Mouse (Mus musculus): ENCODE data around the gene Akap7.

The Akap7 gene

DNA sequence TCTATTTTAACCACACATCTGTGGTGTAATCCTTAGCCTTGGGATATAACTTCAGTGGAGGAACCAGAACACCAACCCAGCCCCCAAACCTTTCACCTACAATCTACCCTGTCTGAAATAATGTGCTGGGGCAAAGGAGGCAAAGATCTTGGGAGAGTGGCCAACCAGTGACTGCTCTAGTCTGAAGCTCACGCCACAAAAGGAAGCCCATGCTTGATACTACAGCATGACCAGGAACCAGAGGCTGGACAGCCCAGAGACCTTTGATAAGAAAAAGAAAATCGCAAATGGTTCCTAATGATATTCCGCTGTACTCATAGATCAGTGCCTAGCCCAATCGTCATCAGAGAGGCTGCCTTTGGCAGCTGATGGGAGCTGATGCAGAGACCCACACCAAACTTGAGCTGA is 9.4 kb downstream of the Akap7 start:
- DNase-seq (ENCODE audit: extremely low read depth, low read depth, low spot score): peak; percentile 51

- DNase-seq (ENCODE audit: extremely low read depth, low read depth, low spot score): no peak
Observed at GRCm38 (mm10) chr10:25297666-25298263, 9.9 kb downstream of the Akap7 start.

DNA sequence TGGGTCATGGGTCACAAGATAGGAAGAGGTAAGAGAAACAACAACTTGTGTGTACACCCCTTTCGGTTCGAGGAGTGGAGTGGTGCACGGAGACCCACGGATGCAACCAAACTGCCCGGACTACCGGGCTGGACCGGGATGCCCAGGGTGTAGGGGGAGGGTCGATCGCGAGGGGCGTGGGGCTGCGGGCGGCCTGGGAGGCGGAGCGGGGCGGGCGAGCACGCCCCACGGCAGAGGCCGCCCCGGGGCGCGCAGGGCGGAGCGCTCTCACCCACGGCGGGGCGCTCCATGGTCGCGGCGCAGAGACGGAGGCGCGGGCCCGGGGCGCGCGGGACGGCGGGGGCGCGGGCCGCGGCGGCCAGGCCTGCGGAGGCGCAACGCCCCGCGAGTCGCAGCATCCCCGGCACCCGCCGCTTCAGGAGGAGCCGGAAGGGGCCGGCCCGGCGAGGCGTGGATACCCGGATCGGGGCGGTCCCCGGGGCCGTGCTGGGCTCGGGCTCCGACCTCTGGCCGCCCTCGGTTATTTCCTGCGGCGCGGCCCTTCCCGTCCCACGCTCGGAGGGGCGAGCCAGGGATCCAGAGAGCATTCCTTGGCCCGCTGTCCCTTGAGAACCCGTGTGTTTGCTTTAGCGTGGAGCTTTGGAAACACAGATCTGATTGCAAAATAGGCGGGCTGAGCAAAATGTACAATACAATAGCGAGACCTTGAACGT is 10.9 kb downstream of the Akap7 start:
- peak; percentile 56 for DNase-seq (ENCODE audit: extremely low read depth, low read depth, low spot score)

DNA sequence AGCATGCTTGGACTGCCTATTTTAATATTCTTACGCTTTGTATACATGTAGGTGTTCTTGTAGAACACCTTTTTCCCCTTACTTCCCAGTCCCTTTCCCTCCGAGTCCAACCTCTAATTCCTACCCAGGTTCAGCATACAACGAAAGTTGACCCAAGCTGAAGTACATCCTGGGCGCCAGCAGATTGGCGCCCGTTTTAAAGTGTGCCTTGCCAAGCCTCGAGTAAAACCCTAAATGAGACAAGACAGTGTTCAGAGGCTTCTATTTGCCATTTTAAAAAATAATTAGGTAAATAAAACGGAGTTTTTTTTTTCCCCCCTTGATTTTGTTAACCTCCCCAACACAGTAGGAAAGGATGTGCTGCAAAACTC is 11.4 kb downstream of the Akap7 start:
- DNase-seq (ENCODE audit: extremely low read depth, low read depth, low spot score): no peak

DNA sequence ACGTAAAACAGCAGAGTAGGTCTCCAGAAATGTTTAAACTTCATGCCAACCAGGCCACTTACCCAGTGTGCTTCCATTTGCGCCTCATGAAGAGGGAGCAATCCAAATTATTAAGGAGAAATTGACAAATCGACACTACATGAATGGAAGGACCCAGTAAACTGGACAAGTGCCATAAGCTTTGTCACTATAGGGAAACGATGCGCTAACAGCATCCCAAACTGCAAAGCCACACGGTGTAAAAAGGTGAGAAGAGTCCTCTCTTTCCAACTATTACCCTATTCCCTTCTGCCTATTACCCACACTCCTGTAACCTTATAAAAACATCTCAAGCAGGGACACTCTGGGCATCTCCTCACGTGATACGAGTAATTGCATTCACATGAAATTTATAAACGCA is 11.8 kb downstream of the Akap7 start:
- DNase-seq (ENCODE audit: extremely low read depth, low read depth, low spot score): no peak

DNA sequence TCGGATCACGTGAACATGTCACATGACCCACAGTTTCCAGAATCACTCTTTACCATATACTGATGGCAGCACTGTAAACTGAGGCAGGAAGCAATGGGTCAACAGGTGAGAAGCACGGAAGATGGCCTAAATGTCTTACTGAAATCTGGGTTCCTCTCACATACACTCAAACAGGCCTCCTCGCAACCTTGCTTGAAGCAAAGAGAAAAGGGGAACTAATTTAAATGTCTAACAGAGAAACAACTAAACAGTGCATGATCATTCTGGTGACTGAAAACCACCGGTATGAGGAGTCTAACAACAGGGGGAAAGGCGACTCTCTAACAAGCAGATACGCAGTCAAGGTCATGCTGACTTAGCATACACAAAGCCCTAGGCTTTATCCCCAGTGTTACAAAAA is 12.7 kb downstream of the Akap7 start:
- no peak for DNase-seq (ENCODE audit: extremely low read depth, low read depth, low spot score)

GRCm38 (mm10) chr10:25293796-25294195 is 13.9 kb downstream of the Akap7 start:
- no peak for DNase-seq (ENCODE audit: extremely low read depth, low read depth, low spot score)

- DNase-seq (ENCODE audit: extremely low read depth, low read depth, low spot score): no peak
Observed at GRCm38 (mm10) chr10:25291053-25291452, 16.6 kb downstream of the Akap7 start.

GRCm38 (mm10) chr10:25285100-25285811 is 22.4 kb downstream of the Akap7 start:
- DNase-seq (ENCODE audit: extremely low read depth, low read depth, low spot score): no peak

GRCm38 (mm10) chr10:25284427-25285099 is 23.1 kb downstream of the Akap7 start:
- DNase-seq (ENCODE audit: extremely low read depth, low read depth, low spot score): no peak

- no peak for DNase-seq (ENCODE audit: extremely low read depth, low read depth, low spot score)
Observed at GRCm38 (mm10) chr10:25283397-25283796, 24.3 kb downstream of the Akap7 start.

- DNase-seq (ENCODE audit: extremely low read depth, low read depth, low spot score): no peak
Observed at GRCm38 (mm10) chr10:25280141-25280540, 27.5 kb downstream of the Akap7 start.

DNA sequence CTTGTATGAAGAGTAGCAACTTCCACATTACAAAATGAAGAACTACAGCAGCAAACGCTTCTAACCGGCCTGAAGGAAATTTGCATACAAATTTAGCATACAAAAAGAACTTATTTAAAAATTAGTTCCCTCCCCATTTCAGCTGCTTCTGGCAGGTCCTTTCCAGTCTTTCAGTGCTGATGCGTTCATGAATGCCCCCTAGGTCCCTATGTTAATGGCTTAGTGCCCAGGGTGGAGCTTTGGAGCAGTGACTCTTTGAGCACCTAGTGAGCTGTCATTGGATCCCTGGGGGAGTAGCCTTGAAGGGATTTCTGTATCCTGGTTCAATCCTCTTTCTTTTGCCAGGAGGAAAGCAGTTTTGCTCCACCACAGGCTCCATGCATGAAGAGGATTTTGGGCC is 28.3 kb downstream of the Akap7 start:
- DNase-seq (ENCODE audit: extremely low read depth, low read depth, low spot score): no peak

DNA sequence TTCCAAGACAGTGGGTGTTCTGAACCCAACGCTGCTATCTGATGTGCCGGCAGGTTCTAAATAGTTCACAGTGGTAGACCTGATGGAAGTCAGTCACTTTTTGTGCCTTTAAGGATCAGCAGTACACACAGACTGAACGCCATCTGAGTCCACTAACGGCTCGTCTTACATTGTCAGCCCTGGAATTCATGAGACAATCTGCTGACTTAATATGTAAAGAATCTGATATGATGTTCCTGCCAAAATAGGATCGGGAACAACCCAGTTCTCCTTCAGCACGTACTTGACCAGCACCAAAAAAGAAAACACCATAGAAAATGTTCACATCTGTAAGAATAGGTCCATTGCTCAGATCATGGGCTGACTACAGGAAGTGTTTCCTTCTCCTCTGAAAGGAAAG is 32.2 kb downstream of the Akap7 start:
- DNase-seq (ENCODE audit: extremely low read depth, low read depth, low spot score): no peak

GRCm38 (mm10) chr10:25274621-25275330 is 32.9 kb downstream of the Akap7 start:
- DNase-seq (ENCODE audit: extremely low read depth, low read depth, low spot score): no peak

- no peak for DNase-seq (ENCODE audit: extremely low read depth, low read depth, low spot score)
Observed at GRCm38 (mm10) chr10:25273731-25274130, 33.9 kb downstream of the Akap7 start.

- no peak for DNase-seq (ENCODE audit: extremely low read depth, low read depth, low spot score)
Observed at GRCm38 (mm10) chr10:25271756-25272155, 35.9 kb downstream of the Akap7 start.

DNA sequence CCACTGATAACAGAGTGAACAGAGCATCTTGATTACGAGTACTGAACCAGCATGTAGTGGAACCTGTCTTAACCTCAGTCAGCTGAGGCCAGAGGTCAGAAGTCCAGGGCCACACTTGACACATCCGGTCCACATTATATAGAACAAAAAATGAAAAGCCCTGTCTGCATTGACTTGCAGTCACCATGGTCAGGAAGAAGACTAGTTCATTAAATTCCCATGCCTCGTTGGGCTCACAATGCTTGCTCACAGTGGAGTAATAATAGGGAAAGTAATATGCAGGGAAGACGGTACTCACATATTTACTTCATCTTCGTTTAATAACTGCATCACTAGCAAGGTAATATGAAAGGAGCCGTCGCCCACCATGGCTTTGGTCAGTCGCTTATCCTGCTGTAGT is 36.5 kb downstream of the Akap7 start:
- no peak for DNase-seq (ENCODE audit: extremely low read depth, low read depth, low spot score)

GRCm38 (mm10) chr10:25268476-25269351 is 39.0 kb downstream of the Akap7 start:
- DNase-seq (ENCODE audit: extremely low read depth, low read depth, low spot score): no peak

GRCm38 (mm10) chr10:25261176-25261575 is 46.5 kb downstream of the Akap7 start:
- DNase-seq (ENCODE audit: extremely low read depth, low read depth, low spot score): no peak

All from fat pad, adult 2 months (tissue).